Comparison of ENCODE assay signal across 8 mouse cellular contexts in the genomic region with DNA sequence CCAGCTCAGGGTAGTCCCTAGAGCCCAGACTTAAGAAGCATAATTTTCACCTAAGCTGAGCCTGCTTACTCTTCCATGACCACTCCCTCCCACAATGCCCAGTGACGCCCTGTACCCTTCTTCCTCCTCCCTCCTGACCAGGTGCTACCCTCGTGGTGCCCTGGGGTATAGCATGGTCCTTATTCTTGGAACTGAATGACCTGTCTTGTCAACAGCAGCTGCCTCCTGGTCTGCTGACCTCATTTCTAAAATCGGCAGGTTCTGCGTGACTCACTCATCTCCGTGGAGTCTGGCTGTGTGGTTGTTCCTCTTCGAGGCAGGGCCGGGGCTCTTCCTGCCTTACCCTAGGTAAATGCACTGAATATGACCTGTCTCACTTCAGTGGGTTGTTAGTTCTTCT. TPM values are rescaled to one million over a fixed set of nuclear protein-coding genes. Genes with fewer than 3 reads are reported as not detected.
DNase-seq lines count a peak whose midpoint lies in the region; ATAC-seq and TF ChIP-seq lines count a peak whose summit lies in the region.

No protein-coding gene starts in this region.

- H3K4me3 ChIP-seq in embryonic facial prominence, embryonic 10.5 days = no peak overlapping the region
- no peak overlapping the region for H3K4me3 ChIP-seq in stomach, postnatal 0 days (ENCODE audit: low read depth, low read length)
- H3K4me3 ChIP-seq in forebrain, embryonic 10.5 days = no peak overlapping the region

- H3K27ac ChIP-seq in embryonic facial prominence, embryonic 10.5 days (replicated peaks) = peak overlapping the region; percentile 49; the same call in 1 of the 2 replicates
- H3K27ac ChIP-seq in stomach, postnatal 0 days (replicated peaks) = no peak overlapping the region
- no peak overlapping the region; the same call in 1 of the 2 replicates for H3K27ac ChIP-seq in forebrain, embryonic 10.5 days

- H3K27me3 ChIP-seq in embryonic facial prominence, embryonic 10.5 days (replicated peaks; ENCODE audit: low read depth, poor library complexity, severe bottlenecking) = 0 out of 2 replicates have a peak, but pooled peaks cover 13% of the 10 kb centered on the region
- H3K27me3 ChIP-seq in stomach, postnatal 0 days (ENCODE audit: control insufficient read depth, insufficient read depth, low read length) = no peaks in the 10 kb centered on the region
- peaks cover 12% of the 10 kb centered on the region; the same call in 1 of the 2 replicates for H3K27me3 ChIP-seq in forebrain, embryonic 10.5 days (ENCODE audit: poor library complexity, severe bottlenecking)

- ATAC-seq in CD4-positive, CD25-positive, alpha-beta regulatory T cell, adult 4 months = no peak
- peak; percentile 79 for ATAC-seq in stomach, postnatal 0 days (ENCODE audit: low FRiP score, low TSS enrichment)

- no peak; the same call in 1 of the 2 replicates for TF ChIP-seq CTCF in stomach, postnatal 0 days (IDR thresholded peaks at IDR 0.05; ENCODE audit: low read depth)

- no peak for TF ChIP-seq EP300 in stomach, postnatal 0 days (optimal IDR thresholded peaks at IDR 0.05)

- H3K36me3 ChIP-seq in embryonic facial prominence, embryonic 10.5 days (replicated peaks) = no peaks in the 10 kb centered on the region
- H3K36me3 ChIP-seq in stomach, postnatal 0 days (ENCODE audit: control insufficient read depth, insufficient read depth, low read length) = no peaks in the 10 kb centered on the region
- no peaks in the 10 kb centered on the region for H3K36me3 ChIP-seq in forebrain, embryonic 10.5 days (replicated peaks)

- DNase-seq in CD4-positive, CD25-positive, alpha-beta regulatory T cell, adult 2 months (ENCODE audit: low read depth, low spot score) = peak; percentile 28
- DNase-seq in left cerebral cortex, adult 9 months (ENCODE audit: low spot score in 2 of 2) = peak; percentile 28 to 40
- no peak for DNase-seq in left cerebral cortex, adult 11 months (ENCODE audit: low spot score)
- DNase-seq in embryonic facial prominence, embryonic 10.5 days (ENCODE audit: low spot score) = no peak
- DNase-seq in stomach, postnatal 0 days (ENCODE audit: low spot score) = peak; percentile 50
- no peak for DNase-seq in forebrain, embryonic 10.5 days (ENCODE audit: extremely low spot score, low spot score)
- DNase-seq in retina, embryonic 14.5 days (ENCODE audit: low spot score) = no peak

- H3K9me3 ChIP-seq in embryonic facial prominence, embryonic 10.5 days = no peaks in the 10 kb centered on the region
- H3K9me3 ChIP-seq in stomach, postnatal 0 days (ENCODE audit: control insufficient read depth, low read length) = no peaks in the 10 kb centered on the region
- no peaks in the 10 kb centered on the region for H3K9me3 ChIP-seq in forebrain, embryonic 10.5 days

- WGBS in embryonic facial prominence, embryonic 10.5 days = 81% methylated on average over 7 of the region's 7 CpGs
- 49% methylated on average over 7 of the region's 7 CpGs for WGBS in stomach, postnatal 0 days
- WGBS in forebrain, embryonic 10.5 days = 83% methylated on average over 7 of the region's 7 CpGs

- H3K4me1 ChIP-seq in embryonic facial prominence, embryonic 10.5 days = peaks cover 75% of the 10 kb centered on the region
- 0 out of 2 replicates have a peak, but pooled peaks cover 2% of the 10 kb centered on the region for H3K4me1 ChIP-seq in stomach, postnatal 0 days (replicated peaks; ENCODE audit: control insufficient read depth, insufficient read depth)
- H3K4me1 ChIP-seq in forebrain, embryonic 10.5 days = peaks cover 58% of the 10 kb centered on the region

- no peak overlapping the region for H3K9ac ChIP-seq in stomach, postnatal 0 days (ENCODE audit: low read length)

- H3K4me2 ChIP-seq in stomach, postnatal 0 days (replicated peaks; ENCODE audit: low read depth) = no peak overlapping the region

RNA-seq across cellular contexts. Expression of a gene that starts 37.5 kb away (rescaled TPM):
- polyA plus RNA-seq in CD4-positive, CD25-positive, alpha-beta regulatory T cell, adult 4 months (2017; shearing (Covaris generic)) = 1 to 10 TPM; 2.4 to 2.7 TPM
- polyA plus RNA-seq in embryonic facial prominence, embryonic 10.5 days (2016; fragmentation: Nextera tagmentation; extraction: Ambion mirVana) = 0.17 and 0.38 TPM in 2 replicates
- polyA plus RNA-seq in stomach, postnatal 0 days (2015; fragmentation: Nextera tagmentation; extraction: Ambion mirVana) = 3.4 and 4.1 TPM in 2 replicates
- 0.47 and 0.60 TPM in 2 replicates for polyA plus RNA-seq in forebrain, embryonic 10.5 days (2016; fragmentation: Nextera tagmentation; extraction: Ambion mirVana)

Comparison
In these comparisons a context has a peak if more than half of its experiments do, and no peak if none do; other contexts are left out.
1. DNase-seq: peak in CD4-positive, CD25-positive, alpha-beta regulatory T cell, adult 2 months (single experiment), left cerebral cortex, adult 9 months (2 of 2) and stomach, postnatal 0 days (single experiment); none in left cerebral cortex, adult 11 months (single experiment), embryonic facial prominence, embryonic 10.5 days (single experiment), forebrain, embryonic 10.5 days (single experiment) and retina, embryonic 14.5 days (single experiment).